Mouse (Mus musculus) forebrain, postnatal 0 days (tissue): Measurements from ENCODE around the gene Slc39a11. TPM values are rescaled to one million over a fixed set of nuclear protein-coding genes. Genes with fewer than 3 reads are reported as not detected.

ENCODE experiments used
- ATAC-seq: fragments of 200-750 bp; cut with Nextera tagmentation; 2 replicates; pipeline ENCODE4 v1.8.0; 2017; ENCODE audit warnings: mild to moderate bottlenecking, moderate library complexity
- DNase-seq: peaks from one replicate; pipeline ENCODE4 v3.0.0-alpha.2; 2015
- H3K27ac ChIP-seq: fragments of 300-500 bp; sonication (generic); 2 replicates; pipeline ENCODE4 v1.5.1; 2014; ENCODE audit warnings: low read depth, mild to moderate bottlenecking, antibody characterized with exemption, low read length, moderate library complexity, mixed read lengths
- H3K27me3 ChIP-seq: fragments of 300-500 bp; sonication (generic); 2 replicates; pipeline ENCODE4 v1.6.1; 2014; ENCODE audit warnings: mild to moderate bottlenecking, low read length, mixed read lengths; ENCODE audit not compliant: insufficient read depth
- H3K36me3 ChIP-seq: fragments of 300-500 bp; sonication (generic); 2 replicates; pipeline ENCODE4 v1.6.1; 2014; ENCODE audit warnings: mild to moderate bottlenecking, moderate library complexity; ENCODE audit not compliant: insufficient read depth
- H3K4me1 ChIP-seq: fragments of 300-500 bp; sonication (generic); 2 replicates; pipeline ENCODE4 v1.6.1; 2014; ENCODE audit warnings: antibody characterized with exemption; ENCODE audit not compliant: insufficient read depth
- H3K4me2 ChIP-seq: fragments of 300-500 bp; sonication (generic); 2 replicates; pipeline ENCODE4 v1.6.1; 2014; ENCODE audit warnings: low read depth, mild to moderate bottlenecking, moderate library complexity
- H3K4me3 ChIP-seq: fragments of 300-500 bp; sonication (generic); 2 replicates; pipeline ENCODE4 v1.5.1; 2014; ENCODE audit warnings: low read depth, low read length, mixed read lengths
- H3K9ac ChIP-seq: fragments of 300-500 bp; sonication (generic); 2 replicates; pipeline ENCODE4 v1.6.1; 2014; ENCODE audit warnings: mild to moderate bottlenecking
- H3K9me3 ChIP-seq: fragments of 300-500 bp; sonication (generic); 2 replicates; pipeline ENCODE4 v1.6.1; 2016; ENCODE audit warnings: low read length
- CTCF ChIP-seq: sonication (generic); IDR thresholded peaks from 2 replicates; pipeline ENCODE4 v1.5.1; 2016; ENCODE audit warnings: antibody characterized with exemption, control low read depth, low read depth
- whole genome bisulfite sequencing: fragments of 180-500 bp; shearing (Covaris S2); extraction: QIAGEN DNeasy Blood & Tissue Kit; methylation state at CpG from one replicate; pipeline ENCODE4 v1.1.7; 2014; 5-methylcytosine and 5-hydroxymethylcytosine counted together
- polyA plus RNA-seq: library from polyadenylated mRNA; unstranded; fragments of >200 nt; fragmentation: Nextera tagmentation; extraction: Ambion mirVana; gene quantifications from 2 replicates; pipeline ENCODE4 v1.2.1, GENCODE M21; 2015
- total RNA-seq: library from RNA; depleted of rRNA; stranded (reverse); fragments of >200 nt; gene quantifications from 2 replicates; pipeline ENCODE4 v1.2.3, GENCODE M21; 2014

The Slc39a11 gene
- total and polyA plus RNA-seq, 2 experiments from 2014 or later: 39.1 to 48.2 TPM

- H3K9me3 ChIP-seq: no peaks in the 10 kb centered on the region
Measured at GRCm38 (mm10) chr11:113539079-113539478, 110.8 kb downstream of the Slc39a11 start.

GRCm38 (mm10) chr11:113538406-113538917 lies 111.4 kb downstream of the Slc39a11 start:
- 85% methylated on average over 4 of the region's 4 CpGs for WGBS
- TF ChIP-seq CTCF: no peak
- ATAC-seq: no peak
- Histone ChIP-seq H3K36me3 (no peaks in the 10 kb centered on the region), H3K9ac (no peak overlapping the region), H3K27ac (peak overlapping the region; percentile 81), H3K4me2 (no peak overlapping the region), H3K27me3 (no peaks in the 10 kb centered on the region), H3K9me3 (no peaks in the 10 kb centered on the region), H3K4me1 (0 out of 2 replicates have a peak, but pooled peaks cover 4% of the 10 kb centered on the region), H3K4me3 (no peak overlapping the region)
- DNase-seq: no peak

More at GRCm38 (mm10) chr11:113539079-113539478, 110.8 kb downstream of the Slc39a11 start:
- ATAC-seq: peak; percentile 32; the same call in 1 of the 2 replicates
- Histone ChIP-seq H3K9ac (no peak overlapping the region), H3K4me3 (no peak overlapping the region), H3K4me2 (no peak overlapping the region), H3K4me1 (0 out of 2 replicates have a peak, but pooled peaks cover 1% of the 10 kb centered on the region), H3K36me3 (no peaks in the 10 kb centered on the region), H3K27me3 (no peaks in the 10 kb centered on the region), H3K27ac (peak overlapping the region; percentile 81)
- no peak for DNase-seq
- no peak for TF ChIP-seq CTCF
- WGBS: 28% methylated on average over 6 of the region's 6 CpGs

GRCm38 (mm10) chr11:113537715-113538114 lies 112.2 kb downstream of the Slc39a11 start:
- no peaks in the 10 kb centered on the region for H3K27me3 ChIP-seq
- H3K27ac ChIP-seq: no peak overlapping the region
- H3K4me3 ChIP-seq: no peak overlapping the region
- H3K4me2 ChIP-seq: no peak overlapping the region
- WGBS: 95% methylated on average over 7 of the region's 7 CpGs
- no peak for DNase-seq
- no peak for TF ChIP-seq CTCF
- 0 out of 2 replicates have a peak, but pooled peaks cover 4% of the 10 kb centered on the region for H3K4me1 ChIP-seq
- H3K9ac ChIP-seq: no peak overlapping the region
- no peaks in the 10 kb centered on the region for H3K36me3 ChIP-seq
- no peaks in the 10 kb centered on the region for H3K9me3 ChIP-seq
- ATAC-seq: no peak

- no peak overlapping the region for H3K27ac ChIP-seq
- no peak overlapping the region for H3K4me3 ChIP-seq
- no peak for ATAC-seq
- no peaks in the 10 kb centered on the region for H3K9me3 ChIP-seq
- WGBS: 88% methylated on average over 8 of the region's 8 CpGs
- H3K4me2 ChIP-seq: no peak overlapping the region
- no peak for DNase-seq
- no peak overlapping the region for H3K9ac ChIP-seq
- no peaks in the 10 kb centered on the region for H3K36me3 ChIP-seq
- no peaks in the 10 kb centered on the region for H3K27me3 ChIP-seq
- 0 out of 2 replicates have a peak, but pooled peaks cover 4% of the 10 kb centered on the region for H3K4me1 ChIP-seq
- no peak for TF ChIP-seq CTCF
Measured at GRCm38 (mm10) chr11:113537199-113537586, 112.7 kb downstream of the Slc39a11 start.

- H3K9me3 ChIP-seq: no peaks in the 10 kb centered on the region
- no peak for TF ChIP-seq CTCF
- DNase-seq (no peak), ATAC-seq (no peak)
- H3K36me3 ChIP-seq: no peaks in the 10 kb centered on the region
- H3K9ac ChIP-seq: no peak overlapping the region
- no peak overlapping the region for H3K4me2 ChIP-seq
- 0 out of 2 replicates have a peak, but pooled peaks cover 4% of the 10 kb centered on the region for H3K4me1 ChIP-seq
- no peaks in the 10 kb centered on the region for H3K27me3 ChIP-seq
- no peak overlapping the region for H3K4me3 ChIP-seq
- no peak overlapping the region for H3K27ac ChIP-seq
- 85% methylated on average over 16 of the region's 16 CpGs for WGBS
Measured at GRCm38 (mm10) chr11:113536308-113537198, 113.3 kb downstream of the Slc39a11 start.

GRCm38 (mm10) chr11:113534341-113534740 lies 115.5 kb downstream of the Slc39a11 start:
- Histone ChIP-seq H3K4me3 (no peak overlapping the region), H3K4me1 (0 out of 2 replicates have a peak, but pooled peaks cover 4% of the 10 kb centered on the region), H3K4me2 (no peak overlapping the region), H3K27ac (no peak overlapping the region), H3K27me3 (no peaks in the 10 kb centered on the region), H3K9me3 (no peaks in the 10 kb centered on the region), H3K9ac (no peak overlapping the region), H3K36me3 (no peaks in the 10 kb centered on the region)
- WGBS: 80% methylated on average over 11 of the region's 11 CpGs
- ATAC-seq: no peak
- no peak for TF ChIP-seq CTCF
- DNase-seq: no peak

GRCm38 (mm10) chr11:113533931-113534330 lies 115.9 kb downstream of the Slc39a11 start:
- WGBS: 40% methylated on average over 7 of the region's 7 CpGs
- peaks cover 6% of the 10 kb centered on the region; the same call in 1 of the 2 replicates for H3K4me1 ChIP-seq
- H3K4me2 ChIP-seq: no peak overlapping the region
- H3K9ac ChIP-seq: no peak overlapping the region
- no peak overlapping the region for H3K4me3 ChIP-seq
- H3K36me3 ChIP-seq: no peaks in the 10 kb centered on the region
- no peaks in the 10 kb centered on the region for H3K27me3 ChIP-seq
- no peaks in the 10 kb centered on the region for H3K9me3 ChIP-seq
- H3K27ac ChIP-seq: no peak overlapping the region
- ATAC-seq: no peak
- TF ChIP-seq CTCF: no peak
- no peak for DNase-seq
